Mouse (Mus musculus) midbrain, embryonic 16.5 days (tissue): ENCODE data around the gene Olfr510. TPM values are rescaled to one million over a fixed set of nuclear protein-coding genes. Genes with fewer than 3 reads are reported as not detected.
"Not testable (repeated sequence)": the region's sequence is repeated elsewhere in the genome, so short reads cannot be mapped to it uniquely, and the experiment has no call there.

Source experiments
- ATAC-seq: fragments of 200-750 bp; cut with Nextera tagmentation; 2 replicates; pipeline ENCODE4 v1.8.0; 2017; ENCODE audit warnings: moderate TSS enrichment
- H3K27ac ChIP-seq: fragments of 300-500 bp; sonication (generic); 2 replicates; pipeline ENCODE4 v1.5.1; 2014; ENCODE audit warnings: mild to moderate bottlenecking, low read length, mixed read lengths
- H3K27me3 ChIP-seq: fragments of 300-500 bp; sonication (generic); 2 replicates; pipeline ENCODE4 v1.6.1; 2014; ENCODE audit warnings: low read depth, low read length, mixed read lengths; ENCODE audit not compliant: control insufficient read depth, insufficient read depth
- H3K36me3 ChIP-seq: fragments of 300-500 bp; sonication (generic); 2 replicates; pipeline ENCODE4 v1.6.1; 2014; ENCODE audit warnings: mild to moderate bottlenecking, low read length, moderate library complexity, mixed read lengths; ENCODE audit not compliant: control insufficient read depth, insufficient read depth
- H3K4me1 ChIP-seq: fragments of 300-500 bp; sonication (generic); 2 replicates; pipeline ENCODE4 v1.6.1; 2014; ENCODE audit warnings: mild to moderate bottlenecking, low read length, mixed read lengths; ENCODE audit not compliant: control insufficient read depth, insufficient read depth
- H3K4me2 ChIP-seq: fragments of 300-500 bp; sonication (generic); 2 replicates; pipeline ENCODE4 v1.6.1; 2014; ENCODE audit warnings: mild to moderate bottlenecking, low read length, mixed read lengths
- H3K4me3 ChIP-seq: fragments of 300-500 bp; sonication (generic); 2 replicates; pipeline ENCODE4 v1.5.1; 2014; ENCODE audit warnings: low read depth, mild to moderate bottlenecking, low read length, moderate library complexity, mixed read lengths
- H3K9ac ChIP-seq: fragments of 300-500 bp; sonication (generic); 2 replicates; pipeline ENCODE4 v1.6.1; 2014; ENCODE audit warnings: low read depth, low read length, mixed read lengths
- H3K9me3 ChIP-seq: fragments of 300-500 bp; sonication (generic); replicated peaks from 2 replicates; pipeline ENCODE4 v1.6.1; 2014; ENCODE audit warnings: mild to moderate bottlenecking, low read length, mixed read lengths; ENCODE audit not compliant: control insufficient read depth, poor library complexity, severe bottlenecking
- WGBS: fragments of 180-500 bp; shearing (Covaris S2); extraction: QIAGEN DNeasy Blood & Tissue Kit; methylation state at CpG from one replicate; pipeline ENCODE4 v1.1.7; 2014; 5-methylcytosine and 5-hydroxymethylcytosine counted together
- polyA plus RNA-seq: library from polyadenylated mRNA; unstranded; fragments of >200 nt; fragmentation: Nextera tagmentation; extraction: Ambion mirVana; gene quantifications from 2 replicates; pipeline ENCODE4 v1.2.1, GENCODE M21; 2015

The Olfr510 gene
- not detected in 2 replicates for polyA plus RNA-seq

DNA sequence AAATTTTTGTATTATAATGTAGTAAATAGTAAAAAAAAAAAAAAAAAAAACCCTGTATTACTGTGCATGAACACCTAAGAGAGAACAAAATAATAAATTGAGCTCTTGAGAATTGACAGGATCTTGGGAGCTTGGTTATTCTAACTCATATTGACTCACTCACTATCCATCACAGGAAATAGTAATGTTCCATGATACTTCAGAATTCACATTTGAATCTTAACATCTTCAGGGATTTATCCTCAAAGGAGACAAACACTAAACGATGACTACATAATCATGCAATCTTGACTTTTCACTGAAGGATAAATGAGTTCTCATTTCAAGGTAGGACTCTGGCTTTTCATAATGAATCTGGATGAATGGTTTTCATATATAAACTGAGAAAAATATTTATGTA, at the start of gene Olfr510:
Gene Olfr510 (plus strand): TSS at position 301 of the 400 bp plus-strand sequence.
- no peaks in the 10 kb centered on the region for H3K9me3 ChIP-seq
- no peaks in the 10 kb centered on the region for H3K4me1 ChIP-seq
- no peak within 1 kb of the TSS for H3K9ac ChIP-seq
- no peaks in the 10 kb centered on the region for H3K36me3 ChIP-seq
- H3K27ac ChIP-seq, result no peak within 1 kb of the TSS
- H3K4me3 ChIP-seq, result no peak within 1 kb of the TSS
- no peak for ATAC-seq
- 92% methylated on average over 1 of the region's 1 CpGs for WGBS
- no peaks in the 10 kb centered on the region for H3K27me3 ChIP-seq
- no peak within 1 kb of the TSS for H3K4me2 ChIP-seq

DNA sequence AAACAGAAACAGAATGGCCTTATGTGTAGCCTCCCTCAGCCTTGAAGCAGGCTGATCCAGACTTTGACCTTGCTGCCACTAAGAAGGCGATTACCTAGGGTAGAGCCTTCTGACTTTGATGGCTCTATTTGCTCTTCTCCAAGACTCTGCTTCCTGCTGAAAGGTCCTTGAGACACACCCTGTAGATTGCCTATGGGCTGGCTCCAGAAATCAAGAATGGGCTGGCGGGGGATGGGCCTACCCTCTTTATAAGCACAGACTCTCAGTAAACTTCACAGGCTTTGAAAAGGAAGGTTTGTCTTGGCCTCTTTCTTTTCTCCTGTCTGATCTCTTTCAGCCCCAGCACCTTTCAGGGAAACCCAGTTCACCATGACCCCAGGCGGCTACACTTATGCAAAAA, 49.4 kb upstream of the Olfr510 start:
- not testable (repeated sequence) for H3K36me3 ChIP-seq, H3K4me3 ChIP-seq, H3K9ac ChIP-seq, H3K27me3 ChIP-seq, H3K4me1 ChIP-seq, H3K27ac ChIP-seq, H3K9me3 ChIP-seq, H3K4me2 ChIP-seq, ATAC-seq
- WGBS, result 57% methylated on average over 3 of the region's 3 CpGs

DNA sequence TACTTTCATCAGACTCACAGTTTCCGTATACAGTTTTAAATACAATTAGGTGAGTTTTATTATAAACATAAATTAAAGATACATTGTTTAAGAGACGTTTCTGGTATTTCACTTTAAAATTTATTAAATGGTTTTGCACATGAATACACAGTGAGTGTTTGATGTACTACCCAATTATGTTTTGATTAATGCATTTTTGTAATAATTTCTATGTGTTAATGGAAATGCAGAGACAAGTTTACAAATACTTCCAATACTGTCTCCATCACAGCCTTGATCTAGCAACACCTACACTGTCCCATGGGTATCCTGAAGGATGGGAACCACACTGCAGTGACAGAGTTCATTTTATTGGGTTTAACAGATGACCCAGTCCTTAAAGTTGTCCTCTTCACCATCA, 44.7 kb upstream of the Olfr510 start, which contains the start of gene Olfr507:
Gene Olfr507 (plus strand): TSS at position 301 of the 400 bp plus-strand sequence.
- 79% methylated on average over 2 of the region's 2 CpGs for WGBS
- Histone ChIP-seq H3K4me2 (no peak within 1 kb of the TSS), H3K9ac (no peak within 1 kb of the TSS), H3K27ac (no peak within 1 kb of the TSS), H3K4me1 (no peaks in the 10 kb centered on the region), H3K4me3 (no peak within 1 kb of the TSS), H3K27me3 (no peaks in the 10 kb centered on the region), H3K36me3 (no peaks in the 10 kb centered on the region), H3K9me3 (no peaks in the 10 kb centered on the region)
- ATAC-seq, result no peak

DNA sequence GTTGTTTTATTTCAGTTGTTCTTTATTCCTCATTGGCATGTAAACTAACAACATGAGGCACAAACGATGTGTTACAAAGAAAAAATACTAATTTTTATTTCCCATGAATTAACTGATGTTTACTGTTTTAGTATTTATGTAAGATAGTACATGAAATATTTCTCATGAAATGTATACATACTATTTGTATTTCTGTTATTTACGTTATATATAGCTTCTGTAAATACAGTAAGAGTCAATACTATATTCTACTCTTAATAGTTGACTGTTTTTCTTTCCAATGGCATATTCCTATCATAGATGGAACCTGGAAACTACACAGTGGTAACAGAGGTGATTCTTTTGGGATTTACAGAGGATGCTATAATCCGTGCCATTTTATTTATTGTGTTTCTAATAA, 36.5 kb upstream of the Olfr510 start, which contains the start of gene Olfr508:
Gene Olfr508 (plus strand): TSS at position 301 of the 400 bp plus-strand sequence.
- ATAC-seq, result no peak
- no peaks in the 10 kb centered on the region for H3K27me3 ChIP-seq
- 85% methylated on average over 3 of the region's 3 CpGs for WGBS
- H3K27ac ChIP-seq, result no peak within 1 kb of the TSS
- H3K9ac ChIP-seq, result no peak within 1 kb of the TSS
- no peaks in the 10 kb centered on the region for H3K9me3 ChIP-seq
- H3K4me2 ChIP-seq, result no peak within 1 kb of the TSS
- H3K4me1 ChIP-seq, result no peaks in the 10 kb centered on the region
- no peak within 1 kb of the TSS for H3K4me3 ChIP-seq
- no peaks in the 10 kb centered on the region for H3K36me3 ChIP-seq

DNA sequence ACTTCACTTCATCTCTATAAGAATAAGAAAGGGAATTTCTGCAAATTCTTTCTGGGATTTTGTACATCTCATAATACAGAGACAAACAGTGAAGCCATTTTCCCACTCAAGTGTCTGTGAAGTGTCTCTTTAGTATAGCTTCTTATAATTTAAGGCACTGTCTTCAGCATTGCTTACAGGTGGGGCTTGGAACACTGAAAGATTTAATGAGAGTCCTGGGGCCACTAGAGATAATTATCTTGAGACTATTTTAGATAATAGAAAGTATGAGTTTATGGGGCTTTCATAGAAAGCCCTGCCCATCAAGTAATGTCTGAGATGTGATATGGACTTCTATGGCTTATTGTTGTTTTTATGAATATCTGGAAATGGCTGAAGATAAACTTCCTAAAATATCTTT, 14.4 kb upstream of the Olfr510 start, which contains the start of gene Olfr509:
Gene Olfr509 (minus strand): TSS at position 101 of the 400 bp plus-strand sequence.
- H3K9ac ChIP-seq, result no peak within 1 kb of the TSS
- H3K4me1 ChIP-seq, result no peaks in the 10 kb centered on the region
- H3K27ac ChIP-seq, result no peak within 1 kb of the TSS
- no peak within 1 kb of the TSS for H3K4me2 ChIP-seq
- H3K36me3 ChIP-seq, result no peaks in the 10 kb centered on the region
- no peak for ATAC-seq
- H3K9me3 ChIP-seq, result no peaks in the 10 kb centered on the region
- H3K4me3 ChIP-seq, result no peak within 1 kb of the TSS
- H3K27me3 ChIP-seq, result no peaks in the 10 kb centered on the region

- ATAC-seq, result no peak
- no peak overlapping the region for H3K27ac ChIP-seq
- no peak overlapping the region for H3K4me3 ChIP-seq
- no peaks in the 10 kb centered on the region for H3K9me3 ChIP-seq
- H3K9ac ChIP-seq, result no peak overlapping the region
- no peaks in the 10 kb centered on the region for H3K36me3 ChIP-seq
- WGBS, result 86% methylated on average over 3 of the region's 3 CpGs
- no peaks in the 10 kb centered on the region for H3K27me3 ChIP-seq
- no peaks in the 10 kb centered on the region for H3K4me1 ChIP-seq
- no peak overlapping the region for H3K4me2 ChIP-seq
Observed at GRCm38 (mm10) chr7:108662419-108662818, 3.8 kb upstream of the Olfr510 start.

- Histone ChIP-seq H3K36me3 (no peaks in the 10 kb centered on the region), H3K9me3 (no peaks in the 10 kb centered on the region), H3K9ac (no peak overlapping the region), H3K4me3 (no peak overlapping the region), H3K27ac (no peak overlapping the region), H3K4me2 (no peak overlapping the region), H3K27me3 (no peaks in the 10 kb centered on the region), H3K4me1 (no peaks in the 10 kb centered on the region)
- ATAC-seq, result no peak
- WGBS, result 76% methylated on average over 1 of the region's 1 CpGs
Observed at GRCm38 (mm10) chr7:108671058-108671457, 4.8 kb downstream of the Olfr510 start.

DNA sequence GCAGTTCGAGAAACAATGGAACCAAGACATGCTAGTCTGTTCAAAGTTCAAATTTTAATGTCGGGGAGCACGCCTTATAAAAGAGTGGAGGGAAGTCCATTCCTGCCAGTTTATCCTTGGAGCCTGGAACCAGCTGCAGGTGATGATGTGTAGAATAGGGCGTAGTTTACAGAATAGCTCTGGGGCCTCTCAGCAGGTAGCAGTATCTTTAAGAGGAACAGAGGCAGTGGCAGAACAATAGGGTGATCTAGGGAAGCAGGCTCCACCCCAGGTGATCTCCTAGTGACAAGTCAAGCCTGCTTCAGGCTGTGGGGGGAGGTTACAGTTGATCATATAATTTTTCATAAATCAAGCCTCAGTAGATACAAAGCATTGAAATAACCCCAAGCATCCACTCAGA, 12.7 kb downstream of the Olfr510 start:
- Histone ChIP-seq H3K4me1 (no peaks in the 10 kb centered on the region), H3K9me3 (no peaks in the 10 kb centered on the region), H3K36me3 (no peaks in the 10 kb centered on the region), H3K27me3 (no peaks in the 10 kb centered on the region), H3K4me2 (no peak overlapping the region), H3K27ac (no peak overlapping the region), H3K4me3 (no peak overlapping the region), H3K9ac (no peak overlapping the region)
- ATAC-seq, result no peak
- 87% methylated on average over 4 of the region's 4 CpGs for WGBS

GRCm38 (mm10) chr7:108713020-108713419, 46.8 kb downstream of the Olfr510 start, which contains the start of gene Olfr512:
TSS of gene Olfr512 (plus strand) at chr7:108713320.
- H3K9ac ChIP-seq, result no peak within 1 kb of the TSS
- no peaks in the 10 kb centered on the region for H3K4me1 ChIP-seq
- H3K9me3 ChIP-seq, result no peaks in the 10 kb centered on the region
- no peak within 1 kb of the TSS for H3K27ac ChIP-seq
- H3K4me2 ChIP-seq, result no peak within 1 kb of the TSS
- no peak within 1 kb of the TSS for H3K4me3 ChIP-seq
- H3K36me3 ChIP-seq, result no peaks in the 10 kb centered on the region
- H3K27me3 ChIP-seq, result no peaks in the 10 kb centered on the region
- ATAC-seq, result no peak
